ENCODE assay signal across 22 mouse cellular contexts in the genomic region with DNA sequence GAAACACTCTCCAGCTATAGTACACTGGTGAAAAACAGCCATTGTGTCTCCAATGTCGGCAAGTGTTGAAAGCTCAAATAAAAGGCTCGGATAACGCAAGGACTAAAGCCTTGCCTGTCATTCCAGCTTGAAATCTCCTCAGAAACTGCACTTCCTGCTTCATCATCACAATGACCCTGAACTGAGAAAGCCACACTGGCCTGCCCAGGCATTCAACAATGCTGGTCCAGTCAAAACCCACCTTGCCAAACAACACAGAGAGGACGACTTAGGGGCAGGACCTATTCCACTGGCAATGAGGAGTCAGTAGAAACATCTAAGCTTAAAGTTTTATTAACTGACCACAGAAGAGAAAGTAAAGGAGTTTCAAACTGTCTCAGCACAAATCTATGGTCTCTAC. TPM values are rescaled to one million over a fixed set of nuclear protein-coding genes. Genes with fewer than 3 reads are reported as not detected.
A peak's percentile ranks its signal among the peaks of the same experiment; 100 is the strongest.
DNase-seq lines count a peak whose midpoint lies in the region; ATAC-seq and TF ChIP-seq lines count a peak whose summit lies in the region.
"Had no signal": no experiment of that assay in that cellular context is flagged by ENCODE, and none has a peak within 500 bp of the region (broad histone marks: within the 10 kb centered on the region; RNA-seq: fewer than 3 reads in every experiment).

No protein-coding gene starts in this region.

- H3ac ChIP-seq in myocyte (ENCODE audit: control insufficient read depth, insufficient read length), result no peak overlapping the region

- peaks cover 9% of the 10 kb centered on the region for H3K79me2 ChIP-seq in heart, adult 2 months (replicated peaks; ENCODE audit: control insufficient read depth, insufficient read depth, low read length)
- peaks cover 97% of the 10 kb centered on the region for H3K79me2 ChIP-seq in myocyte (ENCODE audit: control insufficient read depth, insufficient read depth)

- no peaks in the 10 kb centered on the region; the same call in 1 of the 2 replicates for H3K36me3 ChIP-seq in heart, embryonic 14.5 days (ENCODE audit: control insufficient read depth, insufficient read depth, low read length)
- peaks cover 12% of the 10 kb centered on the region for H3K36me3 ChIP-seq in heart, adult 2 months (ENCODE audit: control insufficient read depth, insufficient read depth, low read length)
- H3K36me3 ChIP-seq in liver, postnatal 0 days (replicated peaks; ENCODE audit: insufficient read depth, low read length), result 0 out of 2 replicates have a peak, but pooled peaks cover 2% of the 10 kb centered on the region
- H3K36me3 ChIP-seq in myocyte (ENCODE audit: control insufficient read depth, insufficient read depth), result no peaks in the 10 kb centered on the region
- H3K36me3 ChIP-seq: hindbrain, embryonic 13.5 days; midbrain, embryonic 12.5 days; neural tube, embryonic 13.5 days had no signal

- H3K4me2 ChIP-seq in heart, embryonic 14.5 days (ENCODE audit: low read length), result peak overlapping the region; percentile 26
- H3K4me2 ChIP-seq in liver, postnatal 0 days (ENCODE audit: low read depth, low read length), result peak overlapping the region; percentile 54; the same call in 1 of the 2 replicates
- H3K4me2 ChIP-seq in myocyte (ENCODE audit: low read depth), result peak overlapping the region; percentile 18
- H3K4me2 ChIP-seq: hindbrain, embryonic 13.5 days; limb, embryonic 13.5 days; midbrain, embryonic 12.5 days; neural tube, embryonic 13.5 days had no signal

- no peak overlapping the region for H3K9ac ChIP-seq in heart, embryonic 14.5 days (ENCODE audit: low read length)
- H3K9ac ChIP-seq in heart, adult 2 months (ENCODE audit: low read depth, low read length), result no peak overlapping the region
- no peak overlapping the region for H3K9ac ChIP-seq in liver, postnatal 0 days (replicated peaks)
- H3K9ac ChIP-seq: hindbrain, embryonic 13.5 days; limb, embryonic 13.5 days; liver, embryonic 14.5 days; midbrain, embryonic 12.5 days; neural tube, embryonic 13.5 days had no signal

- TF ChIP-seq POLR2A in heart, adult 2 months (IDR thresholded peaks at IDR 0.05; ENCODE audit: insufficient read depth, low read depth, low read length), result no peak
- no peak for TF ChIP-seq POLR2A in myocyte (IDR thresholded peaks at IDR 0.05; ENCODE audit: insufficient read length, low read depth)

- intact Hi-C loops in heart, adult 2 months (cut with DNase I), result loop anchor here (5.0 to 10.0 kb wide), 3 partner anchors 43 to 400 kb away; no protein-coding TSS in a partner anchor

- no peak overlapping the region for H3K4me3 ChIP-seq in heart, embryonic 14.5 days (ENCODE audit: control insufficient read depth in 1 of 2, insufficient read depth in 1 of 2, low read depth in 1 of 2, low read length in 2 of 2)
- no peak overlapping the region for H3K4me3 ChIP-seq in heart, adult 2 months
- no peak overlapping the region for H3K4me3 ChIP-seq in liver, postnatal 0 days (ENCODE audit: low read depth, low read length)
- H3K4me3 ChIP-seq in myocyte, result no peak overlapping the region
- H3K4me3 ChIP-seq: hindbrain, embryonic 13.5 days; layer of hippocampus, adult 2 months; limb, embryonic 13.5 days; midbrain, embryonic 12.5 days; neural tube, embryonic 13.5 days had no signal

- no peak for ATAC-seq in heart, embryonic 14.5 days (ENCODE audit: insufficient number of reproducible peaks, insufficient read depth, low FRiP score, low read depth)
- ATAC-seq in liver, postnatal 0 days, result no peak
- ATAC-seq: activated CD4-positive, CD25-positive, alpha-beta regulatory T cell, adult 4 months; CD4-positive, CD25-positive, alpha-beta regulatory T cell, adult 4 months; Patski had no signal

- WGBS in heart, embryonic 14.5 days, result 20% methylated on average over 4 of the region's 4 CpGs
- WGBS in heart, adult 2 months, result 13% methylated on average over 4 of the region's 4 CpGs
- 53% methylated on average over 4 of the region's 4 CpGs for WGBS in liver, postnatal 0 days (ENCODE audit: insufficient replicate concordance)

- H3K27me3 ChIP-seq in heart, embryonic 14.5 days (ENCODE audit: control insufficient read depth, insufficient read depth, low read length), result no peaks in the 10 kb centered on the region
- no peaks in the 10 kb centered on the region for H3K27me3 ChIP-seq in heart, adult 2 months (ENCODE audit: control insufficient read depth, insufficient read depth, low read length)
- no peaks in the 10 kb centered on the region for H3K27me3 ChIP-seq in liver, postnatal 0 days (ENCODE audit: insufficient read depth, low read length)
- H3K27me3 ChIP-seq in myocyte (ENCODE audit: control insufficient read depth, insufficient read depth, insufficient read length), result no peaks in the 10 kb centered on the region
- H3K27me3 ChIP-seq: hindbrain, embryonic 13.5 days; limb, embryonic 13.5 days; neural tube, embryonic 13.5 days; Patski had no signal

- no peaks in the 10 kb centered on the region for H3K9me3 ChIP-seq in heart, embryonic 14.5 days (ENCODE audit: control insufficient read depth, low read length)
- no peaks in the 10 kb centered on the region for H3K9me3 ChIP-seq in liver, postnatal 0 days (ENCODE audit: low read length)
- H3K9me3 ChIP-seq: hindbrain, embryonic 13.5 days; limb, embryonic 13.5 days; midbrain, embryonic 12.5 days; neural tube, embryonic 13.5 days had no signal

- TF ChIP-seq CTCF in heart, adult 2 months (IDR thresholded peaks at IDR 0.05), result no peak
- TF ChIP-seq CTCF in liver, postnatal 0 days (IDR thresholded peaks at IDR 0.05; ENCODE audit: low read depth), result no peak

- peak overlapping the region; percentile 37 to 38; a peak in 2 of 4 replicates for H3K27ac ChIP-seq in heart, embryonic 14.5 days (replicated peaks in 1 of 2; ENCODE audit: control insufficient read depth in 1 of 2, insufficient read depth in 1 of 2, low read depth in 2 of 2, low read length in 2 of 2)
- H3K27ac ChIP-seq in heart, adult 2 months, result no peak overlapping the region; the same call in 1 of the 2 replicates
- peak overlapping the region; percentile 66 for H3K27ac ChIP-seq in liver, postnatal 0 days (ENCODE audit: low read depth)
- H3K27ac ChIP-seq: hindbrain, embryonic 13.5 days; layer of hippocampus, adult 2 months; limb, embryonic 13.5 days; liver, embryonic 14.5 days; midbrain, embryonic 12.5 days; neural tube, embryonic 13.5 days had no signal

- peaks cover 19 to 54% of the 10 kb centered on the region in 2 experiments for H3K4me1 ChIP-seq in heart, embryonic 14.5 days (ENCODE audit: control insufficient read depth in 2 of 2, insufficient read depth in 2 of 2, low read length in 2 of 2)
- peaks cover 18% of the 10 kb centered on the region for H3K4me1 ChIP-seq in heart, adult 2 months (ENCODE audit: control insufficient read depth, insufficient read depth, low read length)
- peaks cover 23% of the 10 kb centered on the region for H3K4me1 ChIP-seq in liver, postnatal 0 days (ENCODE audit: insufficient read depth)

- DNase-seq in adrenal gland, adult 2 months, result peak; percentile 63
- DNase-seq in adrenal gland, adult 18-20 months (ENCODE audit: low spot score in 2 of 2), result no peak
- DNase-seq in heart, adult 2 months, result no peak
- DNase-seq in liver, postnatal 0 days, result no peak
- no peak for DNase-seq in liver
- DNase-seq in thymus, adult 18-20 months, result no peak
- DNase-seq: cerebellum, adult 2 months; cerebellum, postnatal 36 days; kidney, postnatal 14 days; layer of hippocampus, postnatal 36 days; right cerebral cortex, adult 18-20 months had no signal

- TF ChIP-seq EP300 in heart, adult 2 months (IDR thresholded peaks at IDR 0.05; ENCODE audit: insufficient read depth, low read depth, low read length), result no peak
- TF ChIP-seq EP300 in liver, postnatal 0 days (IDR thresholded peaks at IDR 0.05; ENCODE audit: low read depth), result no peak

TF ChIP-seq in myocyte, 11 proteins besides CTCF, POLR2A, EP300 and RAD21:
- TF ChIP-seq MYOD1 (IDR thresholded peaks at IDR 0.05; ENCODE audit: control insufficient read depth in 1 of 3, insufficient read length in 2 of 3, low read depth in 2 of 3) (no peak), TCF12 (IDR thresholded peaks at IDR 0.05; ENCODE audit: insufficient read depth, poor library complexity, severe bottlenecking) (no peak), SRF (IDR thresholded peaks at IDR 0.05; ENCODE audit: control insufficient read depth, insufficient read length, low read depth) (no peak), REST (IDR thresholded peaks at IDR 0.05; ENCODE audit: insufficient read depth, insufficient read length) (no peak), POLR2AphosphoS2 (IDR thresholded peaks at IDR 0.05; ENCODE audit: insufficient read length, low read depth) (no peak), E2F4 (IDR thresholded peaks at IDR 0.05; ENCODE audit: insufficient read depth) (no peak), USF1 (IDR thresholded peaks at IDR 0.05; ENCODE audit: low read depth) (no peak), MAX (IDR thresholded peaks at IDR 0.05; ENCODE audit: low read depth) (no peak), MYOG (IDR thresholded peaks at IDR 0.05; ENCODE audit: control insufficient read depth in 1 of 3, insufficient read depth in 1 of 3, insufficient read length in 2 of 3, low read depth in 2 of 3) (no peak), TCF3 (IDR thresholded peaks at IDR 0.05; ENCODE audit: insufficient read length, low read depth) (no peak), CEBPB (IDR thresholded peaks at IDR 0.05; ENCODE audit: insufficient read depth, poor library complexity, severe bottlenecking) (no peak)

RNA-seq across cellular contexts. Expression of a gene that starts 6.1 kb away (rescaled TPM):
- 100 to 1,000 TPM in 1 of 2 experiments, 10 to 100 TPM in 1; 88.9 to 120 TPM for total RNA-seq in adrenal gland, adult 2 months (2021)
- 15.5 and 27.9 TPM in 2 replicates for polyA plus RNA-seq in adrenal gland, adult 2 months (2012; rRNA removed)
- 100 to 1,000 TPM; 128 to 148 TPM for total RNA-seq in adrenal gland, adult 18-20 months (2021)
- polyA plus RNA-seq in heart, embryonic 14.5 days (2014; fragmentation: Nextera tagmentation; extraction: Ambion mirVana), result 25.8 and 29.0 TPM in 2 replicates
- 10 to 100 TPM; 52.1 to 57.4 TPM for total RNA-seq in heart, adult 2 months (2021)
- 15.3 and 24.7 TPM in 2 replicates for polyA plus RNA-seq in heart, adult 2 months (2012; rRNA removed)
- polyA plus RNA-seq in liver, postnatal 0 days (2015; fragmentation: Nextera tagmentation; extraction: Ambion mirVana), result 12.0 and 14.9 TPM in 2 replicates
- 25.8 TPM for polyA plus RNA-seq in myocyte (2012; fragmentation: generic; extraction: Trizol)
